Mouse (Mus musculus): ENCODE measurements around the gene Ccdc124. TPM values are rescaled to one million over a fixed set of nuclear protein-coding genes. Genes with fewer than 3 reads are reported as not detected.
A peak's percentile ranks its signal among the peaks of the same experiment; 100 is the strongest.

The Ccdc124 gene
- polyA plus RNA-seq, 1 experiment, result 38.1 TPM

GRCm38 (mm10) chr8:70846371-70847154 lies 27.2 kb downstream of the Ccdc124 start:
- no peak for DNase-seq (ENCODE audit: low read depth)

- no peak for DNase-seq (ENCODE audit: low read depth)
These were observed 28.6 kb downstream of the Ccdc124 start for GRCm38 (mm10) chr8:70845108-70845507.

GRCm38 (mm10) chr8:70844523-70844922 lies 29.2 kb downstream of the Ccdc124 start:
- DNase-seq (ENCODE audit: low read depth), result no peak

- no peak for DNase-seq (ENCODE audit: low read depth)
These were observed 29.8 kb downstream of the Ccdc124 start for GRCm38 (mm10) chr8:70843941-70844340.

- DNase-seq (ENCODE audit: low read depth), result no peak
These were observed 30.4 kb downstream of the Ccdc124 start for GRCm38 (mm10) chr8:70843214-70843773.

- no peak for DNase-seq (ENCODE audit: low read depth)
These were observed 31.3 kb downstream of the Ccdc124 start for GRCm38 (mm10) chr8:70842484-70842883.

- DNase-seq (ENCODE audit: low read depth), result no peak
These were observed 32.3 kb downstream of the Ccdc124 start for GRCm38 (mm10) chr8:70841147-70842072.

GRCm38 (mm10) chr8:70840590-70840989 lies 33.1 kb downstream of the Ccdc124 start:
- DNase-seq (ENCODE audit: low read depth), result no peak

- DNase-seq (ENCODE audit: low read depth), result peak; percentile 99
These were observed 34.1 kb downstream of the Ccdc124 start, which contains the start of gene Arrdc2 for GRCm38 (mm10) chr8:70839408-70840351. Gene Arrdc2, minus strand, starts transcription at chr8:70839720.

GRCm38 (mm10) chr8:70838654-70839407 lies 34.9 kb downstream of the Ccdc124 start:
- DNase-seq (ENCODE audit: low read depth), result no peak

GRCm38 (mm10) chr8:70836666-70837065 lies 37.1 kb downstream of the Ccdc124 start:
- DNase-seq (ENCODE audit: low read depth), result no peak

GRCm38 (mm10) chr8:70834071-70834470 lies 39.7 kb downstream of the Ccdc124 start:
- no peak for DNase-seq (ENCODE audit: low read depth)

GRCm38 (mm10) chr8:70833520-70833919 lies 40.2 kb downstream of the Ccdc124 start:
- no peak for DNase-seq (ENCODE audit: low read depth)

- DNase-seq (ENCODE audit: low read depth), result no peak
These were observed 40.7 kb downstream of the Ccdc124 start for GRCm38 (mm10) chr8:70833018-70833482.

GRCm38 (mm10) chr8:70832371-70832770 lies 41.4 kb downstream of the Ccdc124 start:
- DNase-seq (ENCODE audit: low read depth), result no peak

GRCm38 (mm10) chr8:70831517-70831916 lies 42.2 kb downstream of the Ccdc124 start:
- DNase-seq (ENCODE audit: low read depth), result no peak

- no peak for DNase-seq (ENCODE audit: low read depth)
These were observed 45.9 kb downstream of the Ccdc124 start for GRCm38 (mm10) chr8:70827796-70828195.

GRCm38 (mm10) chr8:70827010-70827409 lies 46.7 kb downstream of the Ccdc124 start:
- DNase-seq (ENCODE audit: low read depth), result no peak

GRCm38 (mm10) chr8:70825816-70826215 lies 47.9 kb downstream of the Ccdc124 start:
- DNase-seq (ENCODE audit: low read depth), result no peak

GRCm38 (mm10) chr8:70823802-70824201 lies 49.9 kb downstream of the Ccdc124 start:
- DNase-seq (ENCODE audit: low read depth), result no peak

Data from gonadal fat pad, adult 2 months (tissue).